Mouse (Mus musculus): ENCODE results near the gene Lrrc29.
A peak's percentile ranks its signal among the peaks of the same experiment; 100 is the strongest.

Lrrc29 gene

DNA sequence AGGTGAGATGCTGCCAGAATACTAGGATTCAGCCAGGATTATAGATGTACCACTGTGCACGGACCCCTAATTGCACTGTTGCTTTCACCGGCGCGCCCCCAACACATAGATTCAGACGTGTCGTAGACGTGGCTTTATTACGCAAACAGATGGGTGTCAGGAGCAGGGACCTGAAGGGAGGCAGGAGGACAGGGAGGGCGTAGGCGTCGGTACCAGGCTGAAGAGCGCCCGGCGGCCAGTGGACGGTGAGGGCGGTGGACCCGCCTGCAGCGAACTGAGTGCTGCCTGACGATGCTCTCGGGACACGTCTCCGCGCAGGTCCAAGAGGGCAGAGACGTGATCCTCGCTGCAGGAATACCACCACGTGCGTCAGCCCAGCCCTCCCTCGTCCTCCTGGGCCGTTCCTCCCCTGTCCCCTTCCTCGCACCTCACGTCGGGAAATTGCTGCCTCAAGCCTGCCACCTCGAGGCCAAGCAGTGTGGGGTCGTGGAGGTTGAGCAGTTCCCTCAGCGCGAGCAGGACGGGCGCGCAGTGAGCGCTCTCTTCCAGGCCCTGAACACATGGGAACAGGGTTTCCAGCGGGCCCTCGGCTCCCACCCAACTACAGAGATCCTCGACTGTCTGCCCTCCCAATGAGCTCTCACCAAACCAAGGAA is 36.1 kb downstream of the Lrrc29 start, which contains the start of gene 4931428F04Rik:
Gene 4931428F04Rik (minus strand): TSS at position 60 of the 656 bp plus-strand sequence.
- peak; percentile 63 to 74 for DNase-seq

DNA sequence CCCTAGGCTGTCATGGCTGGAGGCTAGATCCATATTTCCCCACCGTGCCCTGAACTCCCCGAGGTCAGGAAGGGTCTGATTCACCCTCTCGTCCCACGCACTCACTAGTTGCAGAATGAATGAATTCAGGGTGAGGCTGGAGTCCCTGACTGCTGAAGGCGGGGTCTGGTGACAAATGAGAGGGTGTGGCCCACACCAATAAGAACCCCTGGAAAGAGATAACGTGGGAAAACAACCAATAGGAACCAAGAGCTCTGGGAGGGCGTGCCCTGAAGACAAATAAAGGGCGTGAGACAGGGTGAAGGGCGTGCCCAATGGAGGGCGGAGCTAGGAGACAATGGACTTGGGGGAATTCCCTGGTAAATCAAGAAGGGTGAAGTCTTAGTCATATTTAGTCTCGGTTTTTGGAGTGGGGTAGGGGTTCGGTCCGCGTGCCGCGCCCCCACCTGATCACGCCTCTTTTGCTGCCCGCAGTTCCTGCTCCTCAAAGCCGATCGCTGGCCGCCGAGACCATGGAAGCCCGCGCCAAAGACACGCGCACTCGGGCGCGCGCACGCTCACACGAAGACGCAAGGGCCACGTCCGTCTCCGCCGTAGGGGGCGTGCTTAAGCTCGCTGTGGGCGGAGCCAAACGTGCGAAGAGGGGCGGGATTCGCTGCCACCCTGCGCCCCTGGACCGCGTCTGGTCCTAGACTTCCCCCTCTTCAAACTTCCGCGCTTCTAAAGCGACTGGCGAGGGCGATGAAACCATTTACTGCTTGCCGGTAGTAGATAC is 36.9 kb downstream of the Lrrc29 start:
- DNase-seq: peak; percentile 96 to 97

DNA sequence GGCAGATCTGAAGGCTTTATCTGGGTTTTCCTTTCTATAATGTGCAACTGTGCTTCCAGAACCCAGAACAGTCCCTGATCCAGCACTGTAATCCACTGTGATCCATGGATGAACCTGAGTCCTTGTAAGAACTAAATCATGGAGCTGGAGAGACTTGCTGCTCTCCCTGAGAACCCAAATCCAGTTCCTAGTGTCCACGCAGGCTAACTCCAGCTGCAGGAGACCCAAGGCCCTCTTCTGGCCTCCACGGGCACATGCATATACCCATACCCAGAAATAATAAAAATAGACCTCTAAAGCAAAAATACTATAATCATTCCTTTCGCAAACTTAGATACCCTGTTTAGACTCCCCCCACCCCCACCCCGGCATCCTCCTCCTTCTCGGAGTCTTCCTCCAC is 37.8 kb downstream of the Lrrc29 start:
- DNase-seq: no peak

DNA sequence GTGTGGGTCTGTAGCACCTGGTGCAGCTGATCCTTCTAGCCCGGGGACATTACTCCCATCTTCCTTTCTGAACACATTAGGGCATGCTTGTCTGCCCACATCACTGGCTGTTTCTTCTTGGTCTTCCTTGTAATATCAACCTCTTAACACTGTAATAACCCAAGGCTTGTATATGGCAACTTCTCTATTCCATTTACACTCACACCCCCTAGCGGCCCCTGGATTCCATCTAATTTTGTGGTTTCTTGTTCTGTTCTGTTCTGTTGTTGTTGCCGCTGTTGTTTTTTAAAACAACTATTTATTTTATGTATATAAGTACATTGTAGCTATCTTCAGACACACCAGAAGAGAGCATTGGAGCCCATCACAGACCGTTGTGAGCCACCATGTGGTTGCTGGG is 39.2 kb downstream of the Lrrc29 start:
- no peak for DNase-seq

DNA sequence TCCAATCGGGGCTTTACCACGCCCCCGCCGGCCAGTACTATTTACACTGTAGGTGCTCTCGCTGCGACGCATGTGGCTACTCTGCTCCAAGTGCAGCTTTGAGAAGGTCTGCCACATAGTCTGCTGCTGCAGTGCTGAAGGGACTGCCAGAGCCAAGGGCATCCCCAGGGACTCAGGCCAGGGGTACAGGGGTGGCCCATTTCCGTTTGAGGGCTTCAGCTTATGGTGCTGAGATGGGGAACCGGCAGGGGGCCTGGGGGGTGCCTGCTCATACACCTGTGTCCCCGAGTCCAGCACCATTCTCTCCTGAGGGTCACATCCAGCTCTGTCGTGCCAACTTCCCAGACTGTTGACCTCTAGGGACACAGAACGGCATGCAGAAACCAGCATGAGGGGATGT is 40.6 kb downstream of the Lrrc29 start:
- no peak for DNase-seq

DNA sequence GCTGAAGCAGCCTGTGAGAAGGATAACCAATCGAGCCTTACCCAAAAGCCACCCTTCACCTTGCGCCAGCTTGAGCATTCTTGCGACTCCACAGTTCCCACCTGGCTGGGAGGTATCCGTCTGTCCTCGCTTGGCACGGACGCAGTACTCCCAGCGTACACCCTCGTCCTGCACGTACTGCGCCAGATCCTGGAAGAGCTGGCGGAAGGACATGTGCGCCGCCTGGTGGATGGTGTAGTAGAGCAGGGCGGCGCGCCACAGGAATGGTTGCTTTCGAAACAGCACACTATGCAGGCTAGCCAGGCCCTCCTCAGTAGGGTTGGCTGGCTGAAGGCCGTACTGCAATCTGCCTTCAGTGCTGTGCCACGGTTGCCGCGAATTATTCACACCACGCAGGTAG is 43.0 kb downstream of the Lrrc29 start:
- DNase-seq: no peak

DNA sequence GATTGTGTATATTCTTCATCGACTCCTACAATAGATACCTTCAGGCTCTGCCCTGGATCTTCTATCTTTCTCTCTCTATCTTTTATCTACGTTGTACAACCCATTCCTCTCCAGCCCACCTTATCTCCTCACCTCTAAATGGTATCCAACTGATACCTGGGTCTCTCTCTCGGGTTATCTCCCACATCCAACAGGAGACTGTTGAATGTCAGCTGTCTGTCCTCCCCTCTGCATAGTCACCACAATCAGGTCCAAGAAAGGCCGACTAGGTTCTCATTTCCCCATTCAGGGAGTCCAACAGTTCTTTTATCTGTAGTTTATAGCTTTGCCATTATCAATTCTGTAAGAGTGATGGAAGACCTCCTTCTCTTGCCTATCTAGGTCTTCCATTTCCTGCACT is 43.8 kb downstream of the Lrrc29 start:
- DNase-seq: no peak

DNA sequence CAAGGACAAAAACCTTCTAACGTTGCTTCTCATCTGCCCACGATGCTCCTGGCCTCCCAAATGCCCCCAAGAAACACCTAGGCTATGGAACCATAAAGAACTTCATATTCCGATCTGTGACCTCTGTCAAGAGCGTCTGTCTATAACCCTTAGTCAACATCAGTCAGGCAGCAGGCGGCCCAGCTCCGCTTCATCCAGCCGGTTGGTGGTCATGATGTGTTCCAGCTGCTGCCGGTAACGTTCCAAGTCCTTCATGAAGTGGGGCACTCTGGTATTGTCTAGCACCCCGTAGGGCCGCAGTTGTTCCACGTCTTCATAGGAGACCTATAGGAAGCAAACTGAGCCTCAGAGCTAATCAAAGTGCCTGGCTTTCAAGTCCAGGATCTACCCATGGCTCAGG is 44.3 kb downstream of the Lrrc29 start:
- no peak for DNase-seq

DNA sequence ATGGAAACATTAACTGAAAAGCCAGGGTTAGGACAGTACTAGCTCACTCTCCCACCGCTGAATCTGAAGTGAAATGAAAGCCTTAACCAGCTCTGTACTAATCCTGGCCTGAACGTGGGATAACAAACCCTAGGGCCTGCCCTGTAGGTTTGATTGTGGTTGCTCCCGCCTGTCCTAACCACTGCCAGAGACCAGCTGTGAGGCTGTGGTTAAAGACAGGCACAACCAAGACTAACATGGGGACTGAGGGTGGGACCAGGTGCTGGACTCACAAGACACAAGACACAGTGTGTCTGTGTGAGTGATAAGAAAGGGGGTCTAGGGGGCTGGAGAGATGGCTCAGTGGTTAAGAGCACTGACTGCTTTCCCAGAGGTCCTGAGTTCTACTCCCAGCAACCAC is 45.5 kb downstream of the Lrrc29 start:
- no peak for DNase-seq

DNA sequence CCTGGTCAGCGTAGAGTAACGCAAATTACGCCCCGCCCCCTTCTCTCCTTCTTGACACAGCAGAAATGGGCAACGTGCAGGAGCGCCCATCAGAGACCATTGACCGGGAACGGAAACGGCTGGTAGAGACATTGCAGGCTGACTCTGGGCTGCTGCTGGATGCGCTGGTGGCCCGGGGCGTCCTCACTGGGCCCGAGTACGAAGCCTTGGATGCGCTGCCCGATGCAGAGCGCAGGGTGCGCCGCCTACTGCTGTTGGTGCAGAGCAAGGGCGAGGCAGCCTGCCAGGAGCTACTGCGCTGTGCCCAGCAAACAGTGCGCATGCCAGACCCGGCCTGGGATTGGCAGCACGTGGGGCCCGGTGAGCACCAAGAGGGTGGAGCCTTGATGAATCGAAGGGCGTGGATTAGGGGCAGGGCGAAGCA is 47.2 kb downstream of the Lrrc29 start:
- peak in 1 of 2 experiments; percentile 50 for DNase-seq

DNA sequence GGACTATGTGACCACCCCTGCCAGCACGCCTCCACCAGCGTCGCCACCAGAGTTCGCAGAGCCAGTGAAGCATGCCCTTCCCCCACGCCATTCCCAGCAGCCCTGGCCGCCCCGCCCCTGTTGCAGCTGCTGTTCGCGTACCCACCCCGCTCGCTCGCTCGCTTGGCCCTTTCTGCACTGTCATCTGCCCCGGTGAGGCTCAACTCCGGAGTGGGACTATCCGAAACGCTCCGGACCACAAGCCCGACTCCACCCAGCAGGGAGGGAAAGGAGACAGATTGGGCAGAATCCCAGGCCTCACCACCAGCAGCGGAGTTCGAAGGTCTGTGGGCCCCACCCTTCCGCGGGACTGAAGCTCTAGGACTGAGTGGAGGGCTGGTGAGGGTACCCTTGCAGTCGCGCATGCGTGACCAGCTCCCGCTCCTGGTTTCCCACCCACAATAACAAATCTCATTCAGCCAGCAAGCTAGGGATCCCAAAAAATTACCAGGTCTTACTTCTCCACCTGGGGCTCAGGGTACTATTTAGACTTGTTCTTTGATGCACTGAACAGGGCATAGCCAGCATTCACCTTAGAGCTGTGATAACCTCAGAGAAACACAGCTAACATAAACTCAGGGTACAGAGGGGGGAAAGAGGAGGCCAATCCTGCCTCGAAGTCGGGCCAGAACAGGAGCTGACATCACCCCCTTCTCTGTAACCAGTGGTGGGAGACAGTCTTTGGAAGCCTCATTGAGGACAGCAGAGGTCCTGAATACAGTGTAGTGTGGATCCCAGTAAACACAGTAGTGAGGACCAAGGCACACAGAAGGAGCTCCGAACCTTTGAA is 49.6 kb downstream of the Lrrc29 start:
- peak; percentile 52 to 60 for DNase-seq

DNA sequence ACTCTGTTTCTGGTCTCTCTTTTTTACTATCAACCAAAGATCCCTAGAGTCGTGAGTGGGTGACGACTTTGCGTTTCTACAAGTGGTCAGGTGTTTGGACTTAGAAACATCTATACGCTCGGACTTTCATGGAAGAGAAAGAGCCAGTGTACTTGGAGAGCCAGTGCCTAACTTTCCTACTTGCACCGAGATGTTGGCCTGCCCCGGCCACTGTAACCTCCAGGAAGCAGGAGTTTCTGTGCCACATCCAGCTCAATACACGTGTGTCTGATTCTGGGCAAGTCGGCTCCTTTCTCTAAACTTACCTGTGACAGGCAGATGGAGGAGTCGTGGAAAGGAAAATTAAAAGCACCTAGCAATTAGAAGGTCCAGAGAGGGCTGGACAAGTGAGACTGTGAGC is 50.2 kb downstream of the Lrrc29 start, which contains the start of gene Nol3:
Gene Nol3 (plus strand): TSS at position 301 of the 400 bp plus-strand sequence.
- no peak for DNase-seq

DNA sequence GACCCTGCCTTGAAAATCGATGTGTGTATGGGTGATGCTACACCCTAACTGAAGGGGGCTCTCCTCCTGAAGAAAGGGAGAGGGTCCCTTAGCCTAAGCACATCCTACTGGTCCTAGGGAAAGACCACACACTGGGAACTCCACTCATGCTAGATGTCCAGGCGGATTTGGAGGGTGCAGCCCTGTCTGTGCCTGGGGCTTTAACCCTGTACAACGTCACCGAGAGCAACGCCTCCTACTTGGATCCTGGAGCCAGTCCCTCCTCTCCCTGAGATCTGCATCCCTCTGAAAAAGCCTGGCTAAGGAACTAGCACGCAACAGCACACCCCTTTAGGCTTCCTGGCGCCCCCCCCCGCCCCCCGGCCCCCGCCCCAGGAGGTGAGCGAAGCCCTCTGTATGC is 50.7 kb downstream of the Lrrc29 start:
- DNase-seq: no peak

DNA sequence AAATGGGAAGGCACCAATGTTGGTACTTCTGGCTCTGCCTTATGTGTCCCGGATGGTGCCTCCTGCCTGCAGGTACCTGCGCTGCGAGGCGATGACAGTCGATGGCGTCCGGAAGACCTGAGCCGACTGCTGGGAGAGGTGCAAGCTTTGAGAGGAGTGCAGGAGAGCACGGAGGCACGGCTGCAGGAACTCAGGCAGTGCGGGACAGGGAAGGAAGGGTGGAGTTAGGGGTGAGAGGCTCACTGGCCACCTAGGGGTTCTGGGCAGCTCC is 55.2 kb downstream of the Lrrc29 start:
- no peak for DNase-seq

DNA sequence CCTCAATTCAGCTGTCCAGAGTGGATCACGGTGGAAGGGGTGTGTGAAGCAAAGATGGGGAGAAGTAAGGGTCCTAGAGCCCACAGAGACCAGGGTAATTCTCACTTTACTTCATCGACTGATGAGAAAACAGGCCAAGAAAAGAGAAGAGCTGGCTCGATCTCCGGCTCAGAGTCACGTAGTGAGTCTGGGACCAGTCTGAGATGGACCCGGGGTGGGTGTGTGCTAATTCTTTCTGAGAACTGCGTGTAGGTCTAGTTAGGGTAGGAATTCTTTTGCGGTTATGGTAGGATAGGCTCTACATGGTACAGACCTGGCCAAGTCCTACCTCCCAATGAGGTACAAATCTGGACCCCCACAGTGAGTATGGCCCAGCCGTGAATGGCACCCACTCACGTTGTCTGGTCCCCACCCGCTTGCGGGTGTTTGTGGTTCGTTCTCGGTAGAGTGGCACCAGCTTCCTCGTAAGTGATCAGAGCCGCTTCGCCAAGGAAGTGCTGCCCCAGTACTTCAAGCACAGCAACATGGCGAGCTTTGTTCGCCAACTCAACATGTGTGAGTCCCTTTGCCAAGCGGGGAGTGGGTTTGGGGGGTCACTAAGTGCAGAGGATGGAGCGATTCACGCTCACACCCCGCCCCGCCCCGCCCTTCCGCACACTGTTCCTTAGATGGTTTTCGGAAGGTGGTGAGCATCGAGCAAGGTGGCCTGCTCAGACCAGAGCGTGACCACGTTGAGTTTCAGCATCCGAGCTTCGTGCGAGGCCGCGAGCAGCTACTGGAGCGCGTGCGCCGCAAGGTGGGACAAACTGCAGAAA is 55.8 kb downstream of the Lrrc29 start:
- DNase-seq: no peak

DNA sequence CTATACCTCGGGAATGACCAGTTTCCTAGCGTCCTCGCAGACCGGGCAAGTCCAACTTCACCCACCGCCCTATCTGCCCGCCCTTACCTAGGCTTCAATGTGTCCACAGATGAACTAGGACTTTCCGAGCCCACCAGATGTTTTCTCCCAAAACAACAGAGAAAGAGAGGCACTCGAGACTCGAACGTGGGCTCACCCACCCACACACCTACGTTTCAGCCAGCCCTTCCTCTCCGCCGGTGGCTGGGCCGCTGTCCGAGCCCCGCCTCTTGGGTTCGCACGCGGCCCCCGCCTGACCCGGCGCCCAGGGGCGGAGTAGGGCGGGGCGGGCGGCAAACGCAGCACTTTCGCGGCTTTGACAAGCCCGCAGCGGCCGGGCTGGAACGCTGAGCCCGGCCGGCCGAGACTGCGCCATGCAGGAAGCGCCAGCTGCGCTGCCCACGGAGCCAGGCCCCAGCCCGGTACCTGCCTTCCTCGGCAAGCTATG is 56.6 kb downstream of the Lrrc29 start, which contains the start of gene Hsf4:
Gene Hsf4 (plus strand): TSS at position 341 of the 487 bp plus-strand sequence.
- DNase-seq: no peak

DNA sequence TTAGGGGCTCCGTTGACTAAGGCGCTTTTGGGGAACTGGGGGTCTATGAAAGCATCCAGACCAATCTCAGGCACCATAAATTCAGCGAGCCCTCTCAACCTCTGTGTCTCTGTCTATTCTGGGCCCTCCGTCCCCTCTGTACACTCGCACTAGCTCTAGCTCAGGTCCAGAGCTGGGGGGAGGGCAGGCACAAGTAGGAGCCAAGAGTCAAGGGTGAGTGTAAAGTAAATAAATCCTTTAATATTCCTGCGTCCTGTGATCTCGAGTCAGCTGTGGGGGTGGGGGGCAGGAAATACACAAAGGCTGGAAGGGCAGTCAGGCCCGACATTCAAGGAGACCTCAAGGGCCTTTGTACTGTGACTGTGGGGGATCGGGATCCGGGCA is 57.0 kb downstream of the Lrrc29 start:
- no peak for DNase-seq

DNA sequence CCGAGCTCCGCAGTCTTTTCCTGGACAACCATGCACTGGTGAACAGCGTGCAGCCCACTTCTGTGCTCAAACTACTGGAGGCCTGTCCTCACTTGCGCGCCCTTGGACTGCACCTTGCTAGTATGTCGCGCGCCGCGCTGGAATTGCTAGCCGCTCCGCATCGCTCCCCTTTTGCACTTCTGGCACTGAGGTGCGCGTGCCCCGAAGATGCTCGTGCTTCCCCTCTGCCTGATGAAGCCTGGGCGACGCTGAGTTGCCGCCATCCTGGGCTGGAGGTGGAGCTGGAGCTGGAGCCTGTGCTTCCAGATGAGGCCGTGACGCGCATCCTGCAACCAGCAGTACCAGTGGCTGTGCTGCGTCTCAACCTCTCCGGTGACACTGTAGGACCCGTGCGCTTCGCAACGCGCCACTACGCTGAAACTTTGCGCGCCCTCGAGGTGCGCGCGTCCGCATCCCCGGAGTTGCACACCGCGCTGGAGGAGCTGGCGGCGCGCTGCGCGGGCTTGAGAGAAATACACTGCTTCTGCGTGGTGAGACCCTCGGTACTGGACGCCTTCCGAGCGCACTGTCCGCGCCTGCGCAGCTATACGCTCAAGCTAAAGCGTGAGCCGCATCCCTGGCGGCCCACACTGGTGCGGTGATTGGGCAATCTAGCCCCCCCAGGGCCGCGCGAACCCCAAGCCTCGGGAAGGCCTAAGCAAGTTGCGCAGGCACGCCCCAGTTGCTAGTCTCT is 57.6 kb downstream of the Lrrc29 start:
- DNase-seq: no peak

DNA sequence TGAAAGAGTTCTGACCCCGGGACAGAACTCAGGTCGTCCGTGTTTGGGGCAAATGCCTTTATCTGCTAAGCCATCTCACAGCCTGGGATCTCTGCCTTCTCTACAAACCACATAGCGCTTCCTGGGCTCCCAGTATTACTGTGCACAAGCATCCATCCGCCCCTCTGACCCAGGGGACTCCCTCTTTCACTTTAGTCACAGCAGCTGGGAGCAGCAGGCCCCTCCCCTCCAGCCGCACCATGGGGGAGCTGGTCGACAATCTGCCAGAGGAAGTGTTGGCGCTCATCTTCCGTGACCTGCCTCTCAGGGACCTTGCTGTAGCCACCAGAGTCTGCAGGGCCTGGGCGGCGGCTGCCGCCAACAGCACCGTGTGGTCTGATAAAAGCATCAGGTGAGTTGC is 59.3 kb downstream of the Lrrc29 start:
- peak; percentile 32 to 56 for DNase-seq

DNA sequence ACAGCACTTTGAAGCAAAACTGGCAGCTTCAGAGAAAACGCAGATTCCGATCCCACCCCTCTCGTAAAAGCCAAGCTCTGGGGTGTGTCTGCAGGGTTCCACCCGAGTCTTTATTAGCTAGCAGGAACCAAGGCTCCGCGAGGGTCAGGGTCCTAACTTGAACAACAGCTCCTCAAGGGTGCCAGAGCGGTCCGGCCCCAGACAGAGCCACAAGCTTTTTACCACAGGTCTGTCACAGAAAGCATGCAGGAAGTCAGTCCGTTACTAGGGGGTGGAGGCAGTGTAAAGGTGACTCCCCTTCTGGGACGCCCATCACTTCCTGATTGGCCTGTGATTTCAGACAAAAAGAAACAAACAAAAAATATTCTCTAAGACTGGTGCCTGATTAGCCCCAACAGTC is 61.0 kb downstream of the Lrrc29 start:
- peak; percentile 45 to 53 for DNase-seq

DNA sequence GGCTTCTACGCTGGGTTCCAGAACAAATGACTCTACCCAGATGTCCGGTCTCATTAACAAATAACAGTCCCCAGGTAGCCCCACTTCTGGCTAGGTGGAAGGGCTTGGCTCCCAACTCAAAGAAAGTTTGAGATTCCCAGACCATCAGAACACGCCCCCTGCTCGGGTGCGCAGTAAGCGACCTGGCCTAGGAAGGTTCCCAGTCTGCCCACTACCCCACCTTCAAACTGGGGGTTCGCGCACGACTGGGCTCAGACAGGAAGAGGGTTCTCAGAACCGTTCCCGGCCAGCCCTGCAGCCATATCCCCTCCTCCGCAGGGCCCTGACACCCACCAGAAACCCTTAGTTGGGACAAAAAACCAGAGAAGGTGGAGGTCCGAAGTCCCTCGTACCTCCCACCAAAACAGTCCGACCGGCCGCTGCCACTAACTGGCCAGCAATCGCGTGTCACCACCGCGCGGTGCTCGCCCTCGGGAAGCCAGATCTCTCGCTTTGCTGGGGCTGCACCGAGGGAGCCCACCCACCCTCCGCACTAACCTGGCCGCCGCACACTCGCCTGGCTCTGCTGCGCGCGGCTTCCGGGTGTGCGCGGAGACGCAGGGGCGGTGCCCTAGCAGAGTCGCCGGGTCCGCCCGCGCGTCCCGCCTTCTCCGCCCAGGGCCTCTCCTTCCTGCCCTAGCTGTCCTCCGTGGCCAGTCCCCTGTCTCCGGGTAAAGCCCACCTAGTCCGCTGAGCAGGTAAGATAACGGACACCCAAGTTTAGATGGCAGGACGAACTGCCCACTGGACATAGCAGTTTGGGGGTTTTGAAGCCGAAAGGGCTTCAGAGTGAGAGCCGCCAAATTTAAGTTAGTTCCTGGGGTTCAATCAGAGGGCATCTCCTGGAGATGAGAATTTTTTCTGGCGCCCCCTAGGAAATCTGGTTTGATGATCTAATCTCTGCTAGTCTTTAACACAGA is 61.8 kb downstream of the Lrrc29 start, which contains the start of the genes Tradd and Fbxl8:
Gene Tradd (minus strand): TSS at position 586 of the 959 bp plus-strand sequence.
Gene Fbxl8 (plus strand): TSS at position 625 of the 959 bp plus-strand sequence.
- peak; percentile 77 to 83 for DNase-seq
